Mouse (Mus musculus) intestine, embryonic 14.5 days (tissue): ENCODE data around the gene Dennd4a. TPM values are rescaled to one million over a fixed set of nuclear protein-coding genes. Genes with fewer than 3 reads are reported as not detected.

ENCODE experiments used
- ATAC-seq: fragments of 200-750 bp; cut with Nextera tagmentation; replicated peaks from 2 replicates; pipeline ENCODE4 v1.8.0; 2017; ENCODE audit warnings: low read depth, moderate number of reproducible peaks, moderate TSS enrichment, moderate library complexity; ENCODE audit not compliant: low FRiP score, low TSS enrichment
- DNase-seq: peaks from one replicate; pipeline ENCODE4 v3.0.0-alpha.2; 2018; ENCODE audit warnings: low spot score
- H3K27ac ChIP-seq: fragments of 300-500 bp; sonication (generic); 2 replicates; pipeline ENCODE4 v1.5.1; 2014; ENCODE audit warnings: low read depth, mild to moderate bottlenecking, control low read depth
- H3K27me3 ChIP-seq: fragments of 300-500 bp; sonication (generic); replicated peaks from 2 replicates; pipeline ENCODE4 v1.6.1; 2014; ENCODE audit warnings: low read length, control low read depth; ENCODE audit not compliant: control insufficient read depth, insufficient read depth
- H3K36me3 ChIP-seq: fragments of 300-500 bp; sonication (generic); 2 replicates; pipeline ENCODE4 v1.6.1; 2014; ENCODE audit warnings: low read length, control low read depth; ENCODE audit not compliant: control insufficient read depth, insufficient read depth
- H3K4me1 ChIP-seq: fragments of 300-500 bp; sonication (generic); replicated peaks from 2 replicates; pipeline ENCODE4 v1.6.1; 2014; ENCODE audit warnings: low read length, control low read depth, mixed read lengths; ENCODE audit not compliant: control insufficient read depth, insufficient read depth
- H3K4me2 ChIP-seq: fragments of 300-500 bp; sonication (generic); 2 replicates; pipeline ENCODE4 v1.6.1; 2014; ENCODE audit warnings: low read length
- H3K4me3 ChIP-seq: fragments of 300-500 bp; sonication (generic); 2 replicates; pipeline ENCODE4 v1.5.1; 2014; ENCODE audit warnings: low read depth, low read length, control low read depth, mixed read lengths
- H3K9ac ChIP-seq: fragments of 300-500 bp; sonication (generic); 2 replicates; pipeline ENCODE4 v1.6.1; 2014; ENCODE audit warnings: mild to moderate bottlenecking, low read length
- H3K9me3 ChIP-seq: fragments of 300-500 bp; sonication (generic); 2 replicates; pipeline ENCODE4 v1.6.1; 2016; ENCODE audit warnings: low read length, control low read depth; ENCODE audit not compliant: control insufficient read depth
- WGBS: fragments of 180-500 bp; shearing (Covaris S2); extraction: QIAGEN DNeasy Blood & Tissue Kit; methylation state at CpG from one replicate; pipeline ENCODE4 v1.1.7; 2014; 5-methylcytosine and 5-hydroxymethylcytosine counted together
- polyA plus RNA-seq: library from polyadenylated mRNA; unstranded; fragments of >200 nt; fragmentation: Nextera tagmentation; extraction: Ambion mirVana; gene quantifications from 2 replicates; pipeline ENCODE4 v1.2.1, GENCODE M21; 2014

The Dennd4a gene
- polyA plus RNA-seq, 1 experiment from 2014 or later = 6.4 TPM

DNA sequence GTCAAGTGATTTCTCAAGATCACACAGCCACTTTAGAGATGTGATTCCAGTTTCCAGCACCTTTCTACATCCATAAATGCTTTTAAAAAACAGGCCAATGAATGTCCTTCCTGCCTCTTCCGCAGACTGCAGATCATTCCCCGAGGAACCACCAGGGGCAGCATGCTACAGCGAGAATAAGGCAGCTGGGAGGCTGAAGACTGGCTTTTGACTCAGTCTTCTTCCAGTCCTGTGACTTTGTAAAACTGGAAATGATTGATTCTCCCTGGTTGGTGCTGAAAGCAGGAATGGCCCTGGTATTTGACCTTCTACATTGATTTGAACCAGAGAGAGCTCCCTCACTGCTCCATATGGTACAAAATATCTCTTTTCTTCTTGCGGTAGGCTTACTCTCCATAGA is 26.3 kb upstream of the Dennd4a start:
- H3K27ac ChIP-seq = no peak overlapping the region

DNA sequence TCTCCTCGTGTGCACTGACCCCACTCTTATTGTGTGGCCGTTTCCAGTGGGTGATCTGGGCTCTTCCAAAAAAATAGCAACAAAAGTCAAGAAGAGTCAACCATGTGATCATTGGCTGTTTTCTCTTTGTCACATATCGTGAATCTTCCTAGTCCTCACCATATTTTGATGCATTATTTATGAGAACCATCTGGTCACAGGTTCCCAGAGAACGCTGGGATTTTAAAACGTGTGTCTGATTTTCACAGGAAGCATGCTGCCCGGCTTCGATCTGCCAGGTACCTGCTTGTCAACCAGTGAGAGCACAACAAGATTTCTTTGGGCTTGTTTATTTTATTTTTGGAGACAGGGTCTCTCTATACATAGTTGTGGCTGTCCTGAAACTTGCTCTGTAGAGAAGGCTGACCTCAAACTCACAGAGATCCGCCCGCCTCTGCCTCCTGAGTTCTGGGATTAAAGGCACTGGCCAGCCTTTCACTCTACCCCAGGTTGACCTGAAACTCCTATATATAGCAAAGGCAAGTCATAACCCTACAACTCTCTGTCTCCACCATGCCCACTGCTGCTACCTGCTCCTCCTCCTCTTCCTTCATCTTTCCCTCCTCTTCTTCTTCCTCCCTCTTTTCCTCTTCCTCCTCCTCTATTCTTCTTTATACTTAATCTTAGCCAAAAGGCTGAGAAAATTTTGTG is 24.8 kb upstream of the Dennd4a start:
- ATAC-seq = no peak
- no peak for DNase-seq
- 89% methylated on average over 9 of the region's 9 CpGs for WGBS
- no peak overlapping the region for H3K4me2 ChIP-seq
- H3K9me3 ChIP-seq = no peaks in the 10 kb centered on the region
- H3K36me3 ChIP-seq = no peaks in the 10 kb centered on the region
- H3K4me1 ChIP-seq = no peaks in the 10 kb centered on the region
- no peak overlapping the region for H3K9ac ChIP-seq
- H3K27ac ChIP-seq = no peak overlapping the region
- no peak overlapping the region for H3K4me3 ChIP-seq
- H3K27me3 ChIP-seq = no peaks in the 10 kb centered on the region

More for the DNA sequence above, 26.3 kb upstream of the Dennd4a start:
- no peak overlapping the region for H3K4me3 ChIP-seq
- H3K4me1 ChIP-seq = no peaks in the 10 kb centered on the region
- WGBS = 34% methylated on average over 4 of the region's 4 CpGs
- H3K4me2 ChIP-seq = no peak overlapping the region
- no peak for ATAC-seq
- peak; percentile 71 for DNase-seq
- H3K27me3 ChIP-seq = no peaks in the 10 kb centered on the region
- no peaks in the 10 kb centered on the region for H3K9me3 ChIP-seq
- H3K9ac ChIP-seq = no peak overlapping the region
- no peaks in the 10 kb centered on the region for H3K36me3 ChIP-seq

DNA sequence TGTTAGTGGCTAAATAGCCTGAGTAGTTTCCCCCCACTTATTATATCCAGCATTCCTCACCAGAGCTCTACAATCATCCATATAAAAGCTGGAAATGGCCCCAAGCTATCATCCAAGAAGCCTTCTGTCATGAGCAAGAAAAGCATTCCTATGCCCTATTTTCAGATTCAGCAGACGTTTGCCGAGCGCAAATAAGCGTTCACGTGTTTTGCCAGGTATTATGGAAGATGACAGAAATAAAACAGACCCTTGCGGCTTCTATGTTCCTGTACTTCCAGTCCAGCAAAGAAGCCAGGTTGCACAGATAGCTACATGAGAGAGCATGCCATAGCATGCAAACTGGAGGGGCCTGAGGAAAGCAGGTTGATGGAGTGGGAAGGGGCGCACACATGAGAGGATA is 23.1 kb upstream of the Dennd4a start:
- H3K4me1 ChIP-seq = no peaks in the 10 kb centered on the region
- DNase-seq = no peak
- 86% methylated on average over 7 of the region's 7 CpGs for WGBS
- no peaks in the 10 kb centered on the region for H3K27me3 ChIP-seq
- H3K4me3 ChIP-seq = no peak overlapping the region
- no peak overlapping the region for H3K9ac ChIP-seq
- H3K36me3 ChIP-seq = no peaks in the 10 kb centered on the region
- ATAC-seq = no peak
- H3K4me2 ChIP-seq = no peak overlapping the region
- H3K9me3 ChIP-seq = no peaks in the 10 kb centered on the region
- H3K27ac ChIP-seq = no peak overlapping the region

DNA sequence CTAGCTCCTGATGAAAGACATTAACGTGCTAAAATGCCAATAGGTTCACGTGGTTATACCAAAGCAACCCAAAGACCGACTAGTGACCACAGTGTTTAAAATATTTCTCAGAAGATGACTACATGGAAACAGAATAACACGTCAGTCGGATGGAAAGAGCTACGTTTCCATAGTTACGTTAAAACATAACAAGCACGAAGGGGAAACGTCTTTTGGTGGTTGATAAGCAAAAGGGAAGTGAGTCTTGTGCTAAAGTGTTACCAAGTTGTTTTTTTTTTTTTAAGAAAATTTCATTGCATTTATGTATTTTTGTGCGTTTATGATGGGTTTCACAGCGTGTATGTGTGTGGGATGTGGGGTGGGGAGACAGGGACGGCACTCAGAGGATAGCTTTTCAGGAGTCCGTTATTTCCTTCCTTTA is 21.8 kb upstream of the Dennd4a start:
- no peaks in the 10 kb centered on the region for H3K27me3 ChIP-seq
- DNase-seq (no peak), ATAC-seq (no peak)
- no peaks in the 10 kb centered on the region for H3K9me3 ChIP-seq
- no peak overlapping the region for H3K27ac ChIP-seq
- H3K4me3 ChIP-seq = no peak overlapping the region
- no peaks in the 10 kb centered on the region for H3K4me1 ChIP-seq
- H3K4me2 ChIP-seq = no peak overlapping the region
- 71% methylated on average over 13 of the region's 13 CpGs for WGBS
- no peak overlapping the region for H3K9ac ChIP-seq
- no peaks in the 10 kb centered on the region for H3K36me3 ChIP-seq

DNA sequence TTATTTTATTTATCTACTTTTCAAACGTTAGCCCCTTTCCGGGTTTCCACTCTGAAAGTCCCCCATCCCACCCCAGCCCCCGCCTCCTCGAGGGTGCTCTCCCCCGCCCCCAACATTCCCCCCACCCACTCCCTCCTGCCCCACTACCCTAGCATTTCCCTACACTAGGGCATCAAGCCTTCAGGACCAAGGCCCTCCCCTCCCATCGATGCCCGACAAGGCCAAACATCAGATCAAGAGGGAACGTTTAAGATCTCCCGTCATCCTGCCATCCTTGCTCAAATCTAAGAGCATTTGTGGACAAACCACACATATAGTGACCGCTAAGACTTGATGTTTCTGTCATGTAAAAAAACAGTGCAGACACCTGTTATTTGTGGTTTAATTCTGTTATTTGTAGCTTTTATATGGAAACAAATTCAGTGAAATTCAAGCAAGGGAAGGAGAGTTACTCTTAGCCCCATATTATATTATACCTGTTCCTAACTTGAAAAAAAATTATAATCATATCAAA is 21.2 kb upstream of the Dennd4a start:
- no peak overlapping the region for H3K4me2 ChIP-seq
- H3K27me3 ChIP-seq = no peaks in the 10 kb centered on the region
- H3K27ac ChIP-seq = no peak overlapping the region
- H3K9me3 ChIP-seq = no peaks in the 10 kb centered on the region
- no peaks in the 10 kb centered on the region for H3K36me3 ChIP-seq
- no peaks in the 10 kb centered on the region for H3K4me1 ChIP-seq
- ATAC-seq (no peak), DNase-seq (no peak)
- WGBS = 74% methylated on average over 10 of the region's 10 CpGs
- H3K4me3 ChIP-seq = no peak overlapping the region
- H3K9ac ChIP-seq = no peak overlapping the region

DNA sequence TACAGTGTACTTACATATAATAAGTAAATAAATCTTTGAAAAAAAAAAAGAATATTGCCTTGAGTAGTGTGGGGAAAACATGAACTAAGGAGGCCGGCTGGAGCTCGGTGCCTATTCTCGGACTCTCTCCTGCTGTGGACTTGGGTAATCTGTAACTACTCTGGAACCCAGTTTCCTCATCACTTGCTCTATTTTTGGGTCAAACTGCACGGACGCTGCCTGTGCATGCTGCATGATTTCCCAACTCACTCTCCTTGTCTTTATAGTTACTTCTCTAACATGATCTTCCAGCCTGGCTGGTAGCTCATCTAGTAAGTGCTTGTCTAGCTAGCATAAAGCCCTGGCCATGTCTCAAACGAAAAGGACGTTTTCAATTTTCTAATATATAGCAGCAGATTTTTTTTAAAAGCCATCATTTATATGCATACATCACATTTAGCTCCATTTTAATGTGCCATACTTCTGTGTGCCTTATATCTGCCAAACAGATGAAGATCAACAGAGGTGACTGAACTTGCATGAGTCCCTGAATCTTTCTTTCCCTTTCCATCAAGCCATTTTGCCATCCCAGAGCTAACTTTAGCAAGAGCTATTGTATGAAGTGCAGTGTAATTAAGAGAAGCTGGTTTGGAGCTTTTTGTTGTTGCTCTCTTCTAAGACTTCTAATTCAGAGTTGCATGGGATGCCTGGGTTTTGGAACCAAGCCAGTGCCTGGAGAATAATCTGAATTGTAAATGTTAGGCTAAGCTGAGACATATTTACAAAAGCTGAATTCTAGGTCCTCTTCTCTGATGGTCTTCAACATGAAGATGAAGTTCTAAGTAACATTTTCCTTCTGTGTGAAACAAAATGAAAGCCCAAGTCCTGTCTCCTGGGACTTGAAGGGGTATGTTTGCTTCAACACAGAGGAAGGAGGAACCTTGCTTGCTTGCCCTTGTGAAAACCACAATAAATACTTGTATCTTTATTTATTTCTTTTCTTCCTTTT is 20.2 kb upstream of the Dennd4a start:
- Histone ChIP-seq H3K27me3 (no peaks in the 10 kb centered on the region), H3K27ac (no peak overlapping the region), H3K36me3 (no peaks in the 10 kb centered on the region), H3K9ac (no peak overlapping the region), H3K4me1 (no peaks in the 10 kb centered on the region), H3K4me2 (no peak overlapping the region), H3K9me3 (no peaks in the 10 kb centered on the region), H3K4me3 (no peak overlapping the region)
- 88% methylated on average over 7 of the region's 7 CpGs for WGBS
- no peak for DNase-seq
- ATAC-seq = no peak

DNA sequence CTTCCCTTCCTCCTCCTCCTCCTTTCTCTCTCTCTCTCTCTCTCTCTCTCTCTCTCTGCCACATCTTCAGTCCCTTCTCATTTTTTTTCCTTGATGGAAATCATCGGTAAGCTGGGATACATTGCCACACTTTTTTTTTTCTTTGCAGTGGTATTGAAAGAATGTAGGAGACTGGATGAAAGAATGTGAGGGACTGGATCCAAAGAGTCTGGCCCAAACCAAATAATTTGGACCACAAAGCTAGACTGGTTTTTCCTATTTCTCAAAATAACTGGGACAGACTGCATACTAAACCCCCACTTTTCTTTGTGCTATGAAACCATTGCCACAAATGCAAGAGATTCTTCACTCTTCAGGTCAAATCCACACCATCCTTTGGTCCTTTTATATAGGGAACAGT is 19.5 kb upstream of the Dennd4a start:
- H3K27me3 ChIP-seq = no peaks in the 10 kb centered on the region
- no peak overlapping the region for H3K27ac ChIP-seq
- no peaks in the 10 kb centered on the region for H3K9me3 ChIP-seq
- DNase-seq (no peak), ATAC-seq (no peak)
- H3K9ac ChIP-seq = no peak overlapping the region
- no peaks in the 10 kb centered on the region for H3K36me3 ChIP-seq
- WGBS = 54% methylated on average over 1 of the region's 1 CpGs
- H3K4me2 ChIP-seq = no peak overlapping the region
- no peak overlapping the region for H3K4me3 ChIP-seq
- no peaks in the 10 kb centered on the region for H3K4me1 ChIP-seq

DNA sequence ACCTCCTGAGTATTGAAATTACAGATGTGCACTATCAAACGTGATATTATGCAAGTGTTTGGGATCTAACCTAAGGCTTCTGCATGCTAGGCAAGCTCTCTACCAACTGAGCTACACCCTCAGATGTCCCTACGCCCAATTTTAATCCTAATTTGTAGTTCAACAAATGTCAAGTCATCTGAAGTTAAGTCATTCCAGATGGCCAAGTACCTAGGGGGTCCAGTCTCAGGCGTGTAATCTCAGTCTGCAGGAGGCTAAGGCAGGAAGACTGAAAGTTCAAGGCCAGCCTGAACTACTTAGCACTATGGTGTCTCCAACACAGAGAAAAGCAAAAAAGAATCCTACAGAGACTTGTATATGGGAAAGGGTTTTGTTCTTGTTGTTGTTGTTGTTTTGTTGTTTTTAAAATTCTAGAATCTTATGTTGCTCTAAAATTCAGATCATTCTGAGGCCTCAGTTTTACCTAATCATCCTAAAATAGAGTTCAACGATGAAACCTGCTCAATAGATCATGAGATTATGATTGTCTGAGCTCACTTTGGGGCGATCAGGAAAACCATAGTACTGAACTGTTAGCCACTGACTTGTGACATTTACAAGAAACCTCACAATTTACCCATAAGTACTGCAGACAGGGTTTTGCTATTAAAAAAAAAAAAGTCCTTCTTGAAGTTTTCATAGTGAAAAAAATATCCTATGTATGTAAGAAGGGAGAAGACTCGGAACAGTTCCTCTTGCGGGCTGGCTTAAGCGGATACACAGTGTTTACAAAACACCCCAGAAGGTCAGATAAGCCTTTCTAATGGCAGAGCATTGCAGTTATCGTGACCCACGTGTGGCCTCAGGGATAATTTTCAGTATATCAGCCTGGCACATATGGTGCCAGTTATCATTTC is 18.5 kb upstream of the Dennd4a start:
- Histone ChIP-seq H3K4me1 (no peaks in the 10 kb centered on the region), H3K4me3 (no peak overlapping the region), H3K9me3 (no peaks in the 10 kb centered on the region), H3K27me3 (no peaks in the 10 kb centered on the region), H3K9ac (no peak overlapping the region), H3K36me3 (no peaks in the 10 kb centered on the region), H3K27ac (no peak overlapping the region), H3K4me2 (no peak overlapping the region)
- ATAC-seq = no peak
- DNase-seq = no peak
- WGBS = 55% methylated on average over 10 of the region's 10 CpGs
